Mouse (Mus musculus) v-Abl transformed pro-B cells (cell line): Measurements from ENCODE around the gene Enpep.

Source experiments
- in situ Hi-C, 2 experiments: fragments of 400-800 bp; cut with MboI; formaldehyde crosslinking; loops; one replicate each; pipeline ENCODE4 v1.15.1; 2025; ENCODE audit not compliant: unreplicated experiment in 2 of 2

Gene Enpep

GRCm38 (mm10) chr3:129332586-129332985, at the start of gene Enpep:
Enpep (minus strand) TSS chr3:129332720.
- in situ Hi-C loops = loop anchor here in 1 of 2 experiments (5.0 to 25.0 kb wide), 2 partner anchors 35 to 1520 kb away; no protein-coding TSS in a partner anchor

DNA sequence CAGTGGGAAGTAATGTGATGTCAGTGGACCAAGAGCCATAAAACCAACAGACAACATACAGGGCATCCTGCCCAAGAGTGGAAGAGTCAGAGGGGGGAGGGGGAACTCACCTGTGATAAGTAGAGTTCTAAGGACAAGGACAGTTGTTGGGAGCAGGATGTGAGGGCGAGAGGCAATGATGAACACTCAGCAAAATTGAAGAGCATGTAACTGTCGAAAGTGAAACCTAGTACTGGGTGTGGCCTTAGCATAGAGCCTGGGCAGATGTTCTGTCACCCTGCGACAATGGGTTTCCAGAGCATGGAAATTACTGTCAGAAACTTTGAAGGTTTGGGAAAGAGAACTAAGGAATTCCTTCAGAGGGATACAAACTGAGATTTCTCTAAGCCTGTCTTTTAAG, 46.6 kb upstream of the Enpep start:
- in situ Hi-C loops = no loop called here

GRCm38 (mm10) chr3:129375087-129375486, 42.6 kb upstream of the Enpep start:
- in situ Hi-C loops = no loop called here

GRCm38 (mm10) chr3:129373108-129373507, 40.6 kb upstream of the Enpep start:
- in situ Hi-C loops = no loop called here

- in situ Hi-C loops = loop anchor here in 1 of 2 experiments (5.0 kb wide), 1 partner anchor 37 kb away; the partner anchor contains the start of gene Enpep
These were observed 37.0 kb upstream of the Enpep start for GRCm38 (mm10) chr3:129369491-129369890.

GRCm38 (mm10) chr3:129365919-129366318, 33.4 kb upstream of the Enpep start:
- in situ Hi-C loops = loop anchor here in 1 of 2 experiments (5.0 kb wide), 1 partner anchor 34 kb away; the partner anchor contains the start of gene Enpep

DNA sequence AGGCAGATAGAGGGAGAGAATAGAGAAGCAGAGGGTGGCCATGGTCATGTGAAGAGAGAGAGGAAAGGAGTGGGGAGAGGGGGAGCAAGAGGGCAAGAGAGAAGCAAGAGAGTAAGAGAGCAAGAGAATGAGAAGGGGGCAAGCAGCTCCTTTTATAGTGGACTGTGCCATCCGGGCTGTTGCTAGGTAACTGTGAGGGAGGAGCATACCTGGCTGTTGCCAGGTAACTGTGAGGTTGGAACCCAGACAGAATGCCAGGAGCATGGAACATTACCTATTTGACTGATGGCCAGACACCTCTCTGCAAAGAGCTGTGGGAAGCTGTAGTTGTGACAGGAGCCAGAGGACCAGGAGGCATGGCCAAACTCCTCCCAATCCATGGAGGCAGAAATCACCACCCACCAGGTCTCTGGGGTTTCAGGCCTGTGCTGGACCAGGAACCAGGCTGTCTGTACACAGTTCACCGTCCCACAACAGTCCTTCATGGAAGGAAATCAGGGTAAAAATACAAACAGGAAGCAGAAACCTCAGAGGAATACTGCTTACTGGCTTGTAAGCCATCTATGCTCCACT, 32.4 kb upstream of the Enpep start:
- in situ Hi-C loops = loop anchor here in 1 of 2 experiments (5.0 kb wide), 1 partner anchor 33 kb away; the partner anchor contains the start of gene Enpep

- in situ Hi-C loops = no loop called here
These were observed 30.9 kb upstream of the Enpep start for GRCm38 (mm10) chr3:129363426-129363825.

DNA sequence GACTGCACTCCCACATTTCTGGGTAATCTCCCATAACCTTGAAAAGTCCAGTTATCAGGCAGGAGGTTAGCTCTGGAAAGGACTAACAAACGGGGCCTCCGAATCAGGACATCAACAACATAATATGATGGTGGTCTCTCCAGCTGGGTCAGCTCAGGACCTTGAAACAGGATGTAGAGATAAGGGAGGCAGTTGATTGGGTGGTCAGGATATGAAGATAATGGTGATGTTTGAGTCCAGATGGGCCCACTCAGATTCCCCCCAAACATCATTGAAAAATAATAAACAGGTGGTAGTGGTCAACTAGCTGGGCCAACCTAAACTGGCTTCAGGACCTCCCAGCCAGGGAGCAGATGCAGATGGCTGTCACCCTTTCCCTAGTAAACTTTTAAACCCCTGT, 25.6 kb upstream of the Enpep start:
- in situ Hi-C loops = no loop called here

DNA sequence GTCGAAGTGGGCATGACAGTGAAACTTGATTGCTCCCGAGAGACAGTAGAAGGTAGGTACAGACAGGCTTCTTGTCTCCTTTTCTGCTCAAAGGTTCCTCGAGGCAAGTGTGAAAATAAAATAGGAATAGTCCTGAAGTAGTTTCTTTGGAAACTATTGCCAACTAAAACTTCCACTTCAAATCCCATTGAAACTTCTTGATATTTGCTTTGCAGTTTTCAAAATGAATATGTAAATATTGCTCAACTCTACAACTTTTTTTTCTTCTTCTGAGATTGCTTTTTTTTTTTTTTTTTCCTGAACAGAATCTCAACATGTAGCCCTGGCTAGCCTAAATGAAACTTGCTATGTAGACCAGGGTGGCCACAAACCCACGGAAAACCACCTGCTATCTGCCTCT, 21.4 kb upstream of the Enpep start:
- in situ Hi-C loops = no loop called here

- in situ Hi-C loops = no loop called here
These were observed 18.9 kb upstream of the Enpep start for GRCm38 (mm10) chr3:129351320-129351877.

DNA sequence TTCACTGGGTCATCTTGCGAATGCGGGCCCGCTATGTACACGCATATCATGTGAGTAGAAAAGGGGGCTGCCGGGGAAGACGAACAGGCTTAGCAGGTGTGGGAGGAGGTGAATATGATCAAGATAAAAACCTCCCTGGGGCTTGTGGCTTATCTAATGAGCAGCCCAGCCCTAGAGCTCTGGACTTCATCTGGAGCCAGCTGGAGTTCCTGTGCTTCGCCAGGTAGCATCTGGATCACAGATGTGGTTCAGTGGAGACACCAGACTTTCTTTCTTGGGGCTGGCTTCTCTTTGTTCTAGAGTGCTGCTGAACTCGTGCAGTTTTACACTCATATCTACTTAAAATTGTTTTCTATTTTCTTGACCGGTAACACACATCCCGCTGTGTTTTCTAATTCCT, 14.8 kb upstream of the Enpep start:
- in situ Hi-C loops = loop anchor here in 1 of 2 experiments (25.0 kb wide), 1 partner anchor 1535 kb away; no protein-coding TSS in a partner anchor

DNA sequence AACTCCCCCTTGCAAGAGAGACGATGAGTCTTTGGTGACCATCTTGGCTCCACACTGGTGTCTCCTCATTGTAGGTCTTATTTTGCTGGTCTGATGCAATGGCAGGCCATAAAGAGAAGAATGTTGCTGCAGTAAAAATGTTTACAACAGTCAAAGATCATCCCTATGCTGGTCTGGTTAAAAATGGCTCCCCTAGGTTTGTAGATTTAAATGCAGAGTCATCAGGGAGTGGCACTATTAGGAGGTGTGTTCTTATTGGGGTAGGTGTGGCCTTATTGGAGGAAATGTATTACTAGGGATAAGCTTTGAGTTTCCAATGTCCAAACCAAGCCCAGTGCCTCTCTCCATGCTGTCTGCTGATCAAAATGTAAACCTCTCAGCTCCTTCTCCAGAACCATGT, 10.2 kb upstream of the Enpep start:
- in situ Hi-C loops = loop anchor here in 1 of 2 experiments (25.0 kb wide), 1 partner anchor 1530 kb away; no protein-coding TSS in a partner anchor

- in situ Hi-C loops = loop anchor here in 1 of 2 experiments (25.0 kb wide), 1 partner anchor 1529 kb away; no protein-coding TSS in a partner anchor
These were observed 8.5 kb upstream of the Enpep start for GRCm38 (mm10) chr3:129341066-129341465.

GRCm38 (mm10) chr3:129338296-129339091, 6.0 kb upstream of the Enpep start:
- in situ Hi-C loops = loop anchor here in 1 of 2 experiments (25.0 kb wide), 1 partner anchor 1526 kb away; no protein-coding TSS in a partner anchor

DNA sequence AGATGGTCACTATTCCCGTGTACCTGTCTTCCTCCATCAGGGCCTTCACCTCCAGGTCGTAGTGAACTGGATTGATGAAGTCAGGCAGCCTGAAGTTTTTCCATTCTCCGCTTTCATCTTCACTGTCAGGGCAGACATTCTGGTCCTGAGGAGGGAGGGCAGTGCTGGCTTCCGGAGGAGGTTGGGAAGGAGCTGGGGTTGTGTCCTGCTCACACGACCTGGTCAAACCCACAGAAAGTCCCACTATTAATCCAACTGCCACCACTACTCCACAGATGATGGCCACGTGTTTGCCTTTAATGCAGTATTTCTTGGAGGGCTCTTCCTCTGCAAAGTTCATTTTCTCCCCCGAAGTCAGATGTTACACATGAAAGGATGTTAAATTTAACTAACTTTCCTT, 378 bp downstream of the Enpep start:
- in situ Hi-C loops = loop anchor here in 1 of 2 experiments (5.0 to 25.0 kb wide), 2 partner anchors 35 to 1520 kb away; no protein-coding TSS in a partner anchor

DNA sequence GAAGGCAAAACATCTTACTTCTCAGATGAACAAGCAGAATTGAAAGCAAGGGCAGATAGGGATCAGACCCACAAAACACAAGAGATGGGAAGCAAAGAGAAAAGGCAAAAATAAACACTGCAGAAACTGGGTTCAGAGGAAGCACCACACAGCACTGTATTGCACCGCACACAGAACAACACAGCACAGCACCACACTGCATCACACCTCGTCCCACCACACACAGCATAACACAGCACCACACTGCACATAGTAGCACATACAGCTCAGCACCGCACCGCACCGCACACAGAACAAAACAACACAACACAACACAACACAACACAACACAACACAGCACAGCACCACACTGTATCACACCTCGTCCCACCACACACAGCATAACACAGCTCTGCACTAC, 1.1 kb downstream of the Enpep start:
- in situ Hi-C loops = loop anchor here in 1 of 2 experiments (5.0 to 25.0 kb wide), 2 partner anchors 36 to 1519 kb away; no protein-coding TSS in a partner anchor

DNA sequence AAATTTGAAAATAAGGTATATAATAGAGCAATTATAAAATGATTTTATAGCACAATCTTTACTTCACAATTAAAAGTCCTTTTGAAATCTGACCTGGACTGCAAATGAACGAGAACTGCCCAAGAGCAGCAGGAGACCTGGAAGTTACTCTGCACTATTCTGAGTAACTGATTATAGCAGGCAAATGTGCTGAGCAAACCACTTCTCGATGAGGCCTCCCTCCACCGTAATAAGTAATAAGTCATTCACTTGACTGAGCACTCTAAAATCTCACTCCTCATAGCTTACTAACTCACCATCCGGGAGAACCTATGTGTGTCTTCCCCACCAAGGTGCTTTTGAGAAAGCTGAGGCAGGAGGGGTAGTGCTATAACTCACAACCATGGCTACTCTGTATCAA, 4.5 kb downstream of the Enpep start:
- in situ Hi-C loops = loop anchor here in 1 of 2 experiments (25.0 kb wide), 1 partner anchor 1516 kb away; no protein-coding TSS in a partner anchor

DNA sequence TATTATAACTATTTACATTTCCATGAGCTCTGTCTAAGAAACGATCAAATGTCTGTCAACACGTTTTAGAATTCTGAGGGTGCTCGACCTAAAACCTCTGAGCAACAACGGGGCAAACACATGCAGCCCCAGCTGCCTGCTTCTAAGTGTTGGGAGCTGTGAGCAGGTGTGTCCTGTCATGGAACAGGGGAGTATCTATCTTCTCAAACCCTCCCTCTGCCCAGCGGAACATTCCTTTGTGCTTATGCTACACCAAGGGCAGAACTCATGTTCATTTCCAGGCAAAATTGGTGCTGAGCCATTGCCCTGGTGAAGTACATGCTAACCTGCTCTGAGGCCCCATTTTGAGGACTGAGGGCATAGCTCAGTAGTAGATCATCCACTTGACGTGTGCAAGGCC, 10.9 kb downstream of the Enpep start:
- in situ Hi-C loops = no loop called here

DNA sequence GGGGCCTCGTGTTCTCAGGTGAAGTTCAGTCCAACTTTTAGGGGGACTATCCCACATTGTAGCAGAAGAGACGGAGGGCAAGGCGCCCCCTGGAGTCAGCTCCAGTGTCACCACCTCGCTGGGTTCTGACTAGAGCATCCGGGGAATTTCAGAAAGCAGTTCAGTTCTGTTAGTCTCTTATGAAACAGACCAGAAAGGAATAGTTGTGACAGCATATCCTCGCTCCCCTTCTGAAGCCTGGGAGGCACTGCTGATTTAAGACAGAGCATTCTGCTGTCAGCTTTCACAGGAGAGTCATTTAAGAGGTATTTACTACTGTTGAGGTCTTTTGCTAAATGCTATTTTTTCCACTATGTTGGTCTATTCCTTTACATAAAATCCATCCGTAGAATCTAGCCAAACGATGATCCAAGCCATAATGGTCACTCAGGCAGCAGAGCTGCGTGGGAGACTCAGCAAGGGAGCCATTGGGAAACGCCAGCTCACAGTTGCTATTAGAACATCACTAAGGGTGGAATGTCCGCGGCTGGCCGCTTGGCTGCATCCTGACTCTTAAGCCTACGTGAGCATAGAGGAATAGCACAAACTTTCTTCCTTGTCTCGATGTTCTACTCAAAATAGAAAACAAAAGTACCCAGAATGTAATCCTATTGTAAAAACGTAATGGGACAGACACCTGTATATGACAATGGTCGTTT, 15.3 kb downstream of the Enpep start:
- in situ Hi-C loops = no loop called here
